Comparison of ENCODE assay signal across 9 mouse cellular contexts in genomic region chr2:169995987-169996386, GRCm38 (mm10).
DNase-seq lines count a peak whose midpoint lies in the region; ATAC-seq and TF ChIP-seq lines count a peak whose summit lies in the region.
"Had no signal": no experiment of that assay in that cellular context is flagged by ENCODE, and none has a peak within 500 bp of the region (broad histone marks: within the 10 kb centered on the region; RNA-seq: fewer than 3 reads in every experiment).

No protein-coding gene starts in this region.

- no peaks in the 10 kb centered on the region for H3K36me3 ChIP-seq in heart, embryonic 16.5 days (ENCODE audit: control insufficient read depth, insufficient read depth)
- no peaks in the 10 kb centered on the region for H3K36me3 ChIP-seq in midbrain, postnatal 0 days (ENCODE audit: insufficient read depth, low read length)

- H3K9me3 ChIP-seq in heart, embryonic 16.5 days (replicated peaks; ENCODE audit: control insufficient read depth, low read length): no peaks in the 10 kb centered on the region
- H3K9me3 ChIP-seq in midbrain, postnatal 0 days (ENCODE audit: low read length): no peaks in the 10 kb centered on the region

- TF ChIP-seq CTCF in midbrain, postnatal 0 days (IDR thresholded peaks at IDR 0.05): no peak

- peak overlapping the region; percentile 22 for H3K4me3 ChIP-seq in heart, embryonic 16.5 days (ENCODE audit: low read length)
- no peak overlapping the region for H3K4me3 ChIP-seq in midbrain, postnatal 0 days (ENCODE audit: low read depth, low read length)

- H3K4me2 ChIP-seq in heart, embryonic 16.5 days (ENCODE audit: low read depth, low read length): peak overlapping the region; percentile 46
- 0 out of 2 replicates have a peak overlapping the region, but pooled peaks have one; percentile 18 for H3K4me2 ChIP-seq in midbrain, postnatal 0 days (ENCODE audit: low read depth, low read length, poor library complexity, severe bottlenecking)

- H3K27ac ChIP-seq in heart, embryonic 16.5 days (ENCODE audit: low read length): 0 out of 2 replicates have a peak overlapping the region, but pooled peaks have one; percentile 23
- H3K27ac ChIP-seq in midbrain, postnatal 0 days (ENCODE audit: low read depth, low read length): no peak overlapping the region

- H3K4me1 ChIP-seq in heart, embryonic 16.5 days (ENCODE audit: control insufficient read depth, insufficient read depth, low read length): peaks cover 17% of the 10 kb centered on the region
- peaks cover 15% of the 10 kb centered on the region for H3K4me1 ChIP-seq in midbrain, postnatal 0 days (ENCODE audit: insufficient read depth, low read length)

- no peak for ATAC-seq in heart, embryonic 16.5 days (replicated peaks; ENCODE audit: extremely low read depth, insufficient read depth, low FRiP score)
- no peak for ATAC-seq in midbrain, postnatal 0 days (ENCODE audit: low FRiP score)

- intact Hi-C loops in heart, postnatal 25 days (cut with DNase I): no loop called here

- no peak overlapping the region for H3K9ac ChIP-seq in heart, embryonic 16.5 days (ENCODE audit: low read length)
- 0 out of 2 replicates have a peak overlapping the region, but pooled peaks have one; percentile 24 for H3K9ac ChIP-seq in midbrain, postnatal 0 days (replicated peaks; ENCODE audit: low read length, poor library complexity, severe bottlenecking)

- 21% methylated on average over 12 of the region's 12 CpGs for WGBS in heart, embryonic 16.5 days
- 41% methylated on average over 12 of the region's 12 CpGs for WGBS in midbrain, postnatal 0 days

- H3K27me3 ChIP-seq in heart, embryonic 16.5 days (ENCODE audit: control insufficient read depth, insufficient read depth, low read length): no peaks in the 10 kb centered on the region
- H3K27me3 ChIP-seq in midbrain, postnatal 0 days (ENCODE audit: insufficient read depth, low read length): no peaks in the 10 kb centered on the region

- peak; percentile 96 for DNase-seq in heart, adult 11 months
- DNase-seq in heart, postnatal 25 days (ENCODE audit: low spot score): no peak
- peak; percentile 26 to 40 for DNase-seq in kidney, postnatal 4 days
- DNase-seq in midbrain, postnatal 0 days (ENCODE audit: low spot score): peak; percentile 33
- no peak for DNase-seq in yolk sac, embryonic 10.5 days (ENCODE audit: low spot score)
- no peak for DNase-seq in left cerebral cortex, adult 8-10 months (ENCODE audit: low spot score in 2 of 2)
- DNase-seq in adrenal gland, adult 18-20 months (ENCODE audit: low spot score in 2 of 2): no peak
- DNase-seq: cerebellum, postnatal 25 days had no signal

Comparison
In these comparisons a context has a peak if more than half of its experiments do, and no peak if none do; other contexts are left out.
1. DNase-seq: peak in heart, adult 11 months (single experiment), kidney, postnatal 4 days (2 of 2) and midbrain, postnatal 0 days (single experiment); none in heart, postnatal 25 days (single experiment), yolk sac, embryonic 10.5 days (single experiment), left cerebral cortex, adult 8-10 months (0 of 2) and adrenal gland, adult 18-20 months (0 of 2).